Mouse (Mus musculus) ES-Bruce4 (cell line): ENCODE results near the gene Cox4i1.

Experiments used
- CTCF ChIP-seq: IDR thresholded peaks from one replicate; pipeline ENCODE4 v1.8.1; 2011; ENCODE audit warnings: low read depth, low read length
- EP300 ChIP-seq: IDR thresholded peaks from 2 replicates; pipeline ENCODE4 v1.6.1; 2011; ENCODE audit warnings: low read depth, low read length; ENCODE audit not compliant: insufficient read depth
- POLR2A ChIP-seq: IDR thresholded peaks from one replicate; pipeline ENCODE4 v1.8.1; 2011; ENCODE audit warnings: low read length; ENCODE audit not compliant: insufficient read depth

GRCm38 (mm10) chr8:120715996-120716680 is 48.1 kb downstream of the Cox4i1 start:
- no peak for TF ChIP-seq POLR2A
- no peak for TF ChIP-seq EP300
- TF ChIP-seq CTCF, result no peak
